Mouse (Mus musculus): ENCODE results near the gene Rasgrp4.
"Not testable (repeated sequence)": the region's sequence is repeated elsewhere in the genome, so short reads cannot be mapped to it uniquely, and the experiment has no call there.

DNA sequence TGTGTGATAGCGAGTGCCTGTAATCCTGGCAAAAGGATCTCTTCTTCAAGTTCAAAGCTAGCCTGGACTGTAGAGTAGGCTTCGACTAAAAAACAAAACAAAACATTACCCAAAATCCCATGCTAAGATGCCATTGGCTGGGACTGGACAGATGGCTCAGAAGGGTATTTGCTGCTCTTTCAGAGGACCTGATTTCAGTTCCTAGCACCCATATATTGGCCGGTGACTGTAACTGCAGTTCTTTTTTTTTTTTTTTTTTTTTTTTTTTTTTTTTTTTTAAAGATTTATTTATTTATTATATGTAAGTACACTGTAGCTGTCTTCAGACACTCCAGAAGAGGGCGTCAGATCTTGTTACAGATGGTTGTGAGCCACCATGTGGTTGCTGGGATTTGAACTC lies 4.6 kb downstream of the Rasgrp4 start:
- TF ChIP-seq CTCF (IDR thresholded peaks at IDR 0.05; ENCODE audit: borderline replicate concordance, insufficient read depth, low read depth, low read length); POLR2A (IDR thresholded peaks at IDR 0.05; ENCODE audit: borderline replicate concordance, insufficient read depth, low read length): not testable (repeated sequence)

Data from cerebellum, adult 2 months (tissue).